Mouse (Mus musculus): ENCODE measurements around the gene Ngf.

Gene Ngf

DNA sequence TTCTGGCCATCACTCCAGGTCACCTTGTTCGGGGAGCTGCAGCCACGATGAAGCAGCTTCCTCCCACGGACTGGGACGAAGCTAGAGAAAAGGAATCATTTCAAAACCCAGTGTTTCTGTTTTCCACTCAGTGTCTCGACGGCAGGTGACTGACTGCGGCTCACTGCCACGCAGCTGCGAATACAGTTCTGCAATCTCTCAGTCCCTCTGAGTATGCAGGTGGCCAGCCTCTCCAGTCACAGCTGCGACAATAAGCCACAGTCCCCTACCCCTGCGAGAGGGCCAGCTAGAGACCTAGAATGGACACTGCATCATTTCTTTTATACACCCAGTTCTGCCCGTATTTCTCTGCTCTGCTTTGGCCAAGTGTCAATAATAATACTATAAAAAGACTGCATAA lies 36.3 kb downstream of the Ngf start:
- in situ Hi-C loops (cut with MboI, MseI) = no loop called here

DNA sequence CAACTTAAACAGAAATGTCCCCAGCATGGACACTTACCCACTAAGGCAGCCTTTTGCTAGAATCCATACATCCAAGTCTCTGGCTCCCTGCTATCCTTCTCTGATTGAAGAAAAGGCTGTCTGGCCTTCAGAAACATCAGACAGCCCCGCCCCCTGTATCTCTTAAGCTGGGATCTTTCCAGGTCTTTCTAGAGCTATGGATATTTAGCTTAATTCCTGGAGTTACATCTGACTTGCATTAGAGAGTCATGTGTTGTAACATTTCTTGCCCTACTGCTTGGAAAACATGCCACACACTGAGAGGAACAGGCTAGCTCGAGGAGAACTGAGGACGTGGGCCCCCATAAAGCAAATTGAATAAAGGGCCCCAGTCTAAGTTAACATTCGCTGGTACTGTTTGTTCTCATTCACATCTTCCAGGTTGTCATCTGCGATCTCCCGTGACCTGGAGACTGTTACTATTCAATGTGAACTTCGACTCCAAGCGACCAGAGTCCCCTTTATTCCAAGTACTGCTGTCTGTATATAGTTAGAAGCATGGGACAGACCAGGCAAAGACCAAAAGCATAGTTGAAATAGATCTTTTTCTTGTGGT lies 38.0 kb downstream of the Ngf start:
- in situ Hi-C loops (cut with MboI, MseI) = no loop called here

- in situ Hi-C loops (cut with MboI, MseI) = no loop called here
Observed at GRCm38 (mm10) chr3:102508455-102508854, 38.7 kb downstream of the Ngf start.

DNA sequence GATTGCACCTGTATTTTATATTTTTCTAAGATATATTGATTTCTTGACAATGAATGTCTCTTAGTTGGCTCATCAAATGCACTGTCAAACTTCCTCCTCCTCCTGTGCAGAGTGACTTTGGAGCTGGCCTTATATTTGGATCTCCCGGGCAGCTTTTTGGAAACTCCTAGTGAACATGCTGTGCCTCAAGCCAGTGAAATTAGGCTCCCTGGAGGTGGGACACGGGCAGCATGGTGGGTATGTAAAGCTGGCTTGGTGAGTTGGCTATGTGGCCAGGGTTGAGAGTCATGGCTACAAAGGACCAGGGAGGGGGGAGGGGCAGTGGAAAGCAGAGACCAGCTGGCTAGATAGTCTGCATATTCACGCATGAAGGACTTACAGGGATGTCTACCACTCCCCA lies 39.9 kb downstream of the Ngf start:
- in situ Hi-C loops (cut with MboI, MseI) = no loop called here

- in situ Hi-C loops (cut with MboI, MseI) = no loop called here
Observed at GRCm38 (mm10) chr3:102516937-102517336, 47.2 kb downstream of the Ngf start.

- in situ Hi-C loops (cut with MboI, MseI) = no loop called here
Observed at GRCm38 (mm10) chr3:102521061-102521460, 51.3 kb downstream of the Ngf start.

DNA sequence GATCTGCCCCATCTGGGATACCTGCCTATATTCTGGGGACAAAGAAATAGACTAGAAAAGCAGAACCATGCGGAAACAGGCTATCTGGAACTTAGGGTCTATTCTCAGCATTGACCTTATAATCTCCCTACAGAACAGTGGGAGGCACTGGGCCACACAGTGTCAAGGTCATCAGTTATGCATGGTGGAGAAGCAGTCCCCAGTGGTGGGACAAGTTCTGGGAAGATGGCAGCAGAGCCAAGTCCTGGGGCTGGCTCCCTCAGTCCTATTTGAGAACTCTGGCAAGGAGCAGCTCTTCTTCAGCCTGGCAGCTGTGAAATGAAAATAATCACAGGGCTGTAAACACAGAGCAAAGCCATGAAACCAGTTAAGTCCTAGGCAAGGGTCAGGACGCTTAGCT lies 54.0 kb downstream of the Ngf start:
- in situ Hi-C loops (cut with MboI, MseI) = no loop called here

DNA sequence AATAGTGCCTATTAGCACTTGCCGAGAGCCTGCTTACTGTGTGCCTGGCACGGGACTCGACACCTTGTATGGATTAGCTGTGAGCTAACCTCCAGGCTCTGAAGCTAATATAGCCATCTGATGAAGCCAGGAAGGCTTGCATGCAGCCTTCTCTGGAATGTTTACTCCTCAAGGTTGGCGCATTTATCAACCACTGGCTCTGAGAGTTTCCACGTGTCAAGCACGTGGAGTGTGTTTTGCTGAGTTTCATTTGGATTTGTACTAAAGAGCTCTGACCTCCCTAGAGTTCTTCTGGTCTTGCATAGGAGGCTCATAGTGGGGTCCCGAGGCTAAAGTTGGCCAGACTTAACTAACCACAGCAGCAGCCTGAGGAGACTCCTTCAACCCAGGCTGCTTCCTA lies 55.2 kb downstream of the Ngf start:
- in situ Hi-C loops (cut with MboI, MseI) = no loop called here

GRCm38 (mm10) chr3:102525856-102526255 lies 56.1 kb downstream of the Ngf start:
- in situ Hi-C loops (cut with MboI, MseI) = no loop called here

GRCm38 (mm10) chr3:102526481-102526880 lies 56.8 kb downstream of the Ngf start:
- in situ Hi-C loops (cut with MboI, MseI) = no loop called here

- in situ Hi-C loops (cut with MboI, MseI) = no loop called here
Observed at GRCm38 (mm10) chr3:102534744-102535143, 65.0 kb downstream of the Ngf start.

DNA sequence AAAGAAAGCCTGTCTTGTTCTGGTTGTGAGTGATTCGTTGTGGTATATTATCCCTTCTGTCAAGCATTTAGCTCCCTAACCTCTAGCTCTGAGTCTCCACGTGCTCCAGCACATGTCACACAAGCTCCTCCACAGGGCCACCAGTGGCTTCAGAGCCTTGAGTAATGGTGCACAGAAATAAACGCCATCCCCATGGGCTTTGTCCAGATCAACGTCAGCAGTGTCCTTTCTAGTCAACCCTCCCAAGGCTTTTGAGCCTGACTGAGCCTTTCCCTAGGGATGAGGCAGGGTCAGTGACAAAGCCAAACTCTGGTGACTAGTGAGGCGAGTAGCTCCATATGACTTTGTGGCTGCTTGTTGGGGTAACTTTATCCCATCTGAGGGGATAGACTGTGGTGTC lies 73.9 kb downstream of the Ngf start:
- in situ Hi-C loops (cut with MboI, MseI) = no loop called here

GRCm38 (mm10) chr3:102547536-102547935 lies 77.8 kb downstream of the Ngf start:
- in situ Hi-C loops (cut with MboI, MseI) = no loop called here

DNA sequence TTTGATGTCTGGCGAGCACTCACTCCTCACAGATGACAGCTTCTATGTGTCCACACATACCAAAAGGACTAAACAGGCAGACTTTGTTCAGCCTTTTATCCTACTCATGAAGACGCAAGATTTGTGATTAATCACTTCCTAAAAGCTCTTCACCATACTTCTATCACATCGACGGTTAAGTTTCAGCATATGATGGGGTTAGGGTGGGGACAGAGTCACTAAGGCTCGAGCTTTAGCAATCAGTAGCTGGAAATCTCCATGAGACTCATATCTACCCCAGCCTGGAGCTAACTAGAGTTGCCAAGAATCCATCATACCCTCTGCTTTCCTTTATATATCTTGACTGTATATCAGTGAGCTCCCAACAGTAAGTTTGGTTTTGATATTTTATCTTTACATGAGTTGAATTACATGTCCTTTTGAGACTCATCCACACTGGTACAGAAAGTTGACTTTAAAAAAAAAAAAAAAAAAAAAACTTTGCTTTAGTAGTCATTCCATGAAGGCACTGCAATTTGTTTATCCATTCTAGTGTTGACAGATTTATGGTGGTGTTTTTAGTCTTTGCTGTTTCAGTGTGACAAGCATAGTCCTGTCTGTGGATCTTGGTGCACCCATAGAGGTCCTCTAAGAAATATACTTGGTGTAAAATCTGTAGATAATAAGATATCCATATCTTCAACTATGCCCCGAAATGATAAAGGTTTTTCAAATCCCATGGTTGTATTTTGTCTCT lies 84.4 kb downstream of the Ngf start:
- in situ Hi-C loops (cut with MboI, MseI) = no loop called here

DNA sequence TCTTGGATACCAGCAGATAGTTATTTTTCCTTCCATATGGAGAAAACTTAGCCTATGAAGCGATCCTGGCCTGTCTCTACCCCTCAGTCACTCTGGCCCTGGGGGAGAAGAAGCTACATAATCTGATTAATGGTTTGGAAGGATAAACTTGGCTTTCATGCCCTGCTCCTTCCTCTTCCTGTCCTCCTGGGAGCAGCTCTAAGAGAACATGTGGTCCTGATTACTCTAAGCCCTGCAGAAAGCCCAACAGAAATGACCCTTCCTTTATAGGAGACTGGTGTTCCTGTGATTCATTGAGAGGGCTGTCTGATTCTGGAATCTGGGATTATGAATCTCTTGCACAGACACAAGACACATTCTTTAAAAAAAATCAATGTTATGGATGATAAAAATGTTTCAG lies 86.4 kb downstream of the Ngf start:
- in situ Hi-C loops (cut with MboI, MseI) = no loop called here

DNA sequence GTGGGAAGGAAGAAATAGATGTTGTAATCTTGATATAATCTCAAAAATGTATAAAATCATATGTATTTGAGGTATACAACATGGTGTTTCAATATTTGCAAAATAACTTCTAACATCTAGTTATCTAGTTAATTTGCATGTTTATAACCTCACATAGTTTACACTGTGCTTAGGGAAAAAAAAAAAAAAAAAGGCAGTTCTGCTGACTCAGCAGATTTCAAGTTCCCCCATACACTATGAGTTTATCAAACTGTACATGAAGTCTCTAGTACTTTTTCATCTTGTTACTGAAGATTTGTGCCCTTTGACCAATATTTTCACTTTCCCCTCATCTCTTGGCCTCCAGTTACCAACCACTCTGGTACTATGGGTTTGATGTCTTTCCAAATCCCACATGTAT lies 86.9 kb downstream of the Ngf start:
- in situ Hi-C loops (cut with MboI, MseI) = no loop called here

Measured in T-helper 1 cell (primary cell).